Mouse (Mus musculus) stomach, postnatal 0 days (tissue): ENCODE measurements at regions not wholly inside any gene's neighbourhood (a gene's known extent, or its start where the extent isn't known, plus 50 kb on each side); places are given as distances from the start of the nearest gene placed in this dataset.

Experiments used
- CTCF ChIP-seq: IDR thresholded peaks from 2 replicates; pipeline ENCODE4 v1.5.1; 2016; ENCODE audit warnings: antibody characterized with exemption, low read depth, mild to moderate bottlenecking, moderate library complexity
- EP300 ChIP-seq: optimal IDR thresholded peaks from 2 replicates; pipeline ENCODE3; 2016; ENCODE audit warnings: antibody characterized with exemption

- no peak for TF ChIP-seq CTCF
- no peak for TF ChIP-seq EP300
Observed at GRCm38 (mm10) chr10:30280451-30280850, 80.1 kb upstream of the Cenpw start.
